Mouse (Mus musculus): ENCODE data around the gene Ucp2.

GRCm38 (mm10) chr7:100493484-100494414 lies 612 bp downstream of the Ucp2 start:
- TF ChIP-seq CTCF (conservative IDR thresholded peaks at IDR 0.05; ENCODE audit: low read length) (no peak), NANOG (IDR thresholded peaks at IDR 0.05; ENCODE audit: borderline replicate concordance, low read length) (no peak)
